Mouse (Mus musculus): ENCODE data around the gene Frmd7.

Gene Frmd7

GRCm38 (mm10) chrX:50942610-50943009 is at the start of gene Frmd7:
TSS of gene Frmd7 (minus strand) at chrX:50942710.
- in situ Hi-C loops (cut with MboI; ENCODE audit: low sequenced_read_pairs), result no loop called here

- in situ Hi-C loops (cut with MboI; ENCODE audit: low sequenced_read_pairs), result no loop called here
Observed at GRCm38 (mm10) chrX:50991324-50991723, 48.8 kb upstream of the Frmd7 start.

- in situ Hi-C loops (cut with MboI; ENCODE audit: low sequenced_read_pairs), result no loop called here
Observed at GRCm38 (mm10) chrX:50989940-50990339, 47.4 kb upstream of the Frmd7 start.

GRCm38 (mm10) chrX:50988581-50988980 is 46.1 kb upstream of the Frmd7 start:
- in situ Hi-C loops (cut with MboI; ENCODE audit: low sequenced_read_pairs), result no loop called here

GRCm38 (mm10) chrX:50978428-50978827 is 35.9 kb upstream of the Frmd7 start:
- in situ Hi-C loops (cut with MboI; ENCODE audit: low sequenced_read_pairs), result no loop called here

- in situ Hi-C loops (cut with MboI; ENCODE audit: low sequenced_read_pairs), result no loop called here
Observed at GRCm38 (mm10) chrX:50972145-50972544, 29.6 kb upstream of the Frmd7 start.

GRCm38 (mm10) chrX:50969907-50970306 is 27.4 kb upstream of the Frmd7 start:
- in situ Hi-C loops (cut with MboI; ENCODE audit: low sequenced_read_pairs), result no loop called here

GRCm38 (mm10) chrX:50968157-50968932 is 25.8 kb upstream of the Frmd7 start:
- in situ Hi-C loops (cut with MboI; ENCODE audit: low sequenced_read_pairs), result no loop called here

GRCm38 (mm10) chrX:50965157-50965556 is 22.6 kb upstream of the Frmd7 start:
- in situ Hi-C loops (cut with MboI; ENCODE audit: low sequenced_read_pairs), result no loop called here

GRCm38 (mm10) chrX:50962955-50963354 is 20.4 kb upstream of the Frmd7 start:
- in situ Hi-C loops (cut with MboI; ENCODE audit: low sequenced_read_pairs), result no loop called here

GRCm38 (mm10) chrX:50948633-50949032 is 6.1 kb upstream of the Frmd7 start:
- in situ Hi-C loops (cut with MboI; ENCODE audit: low sequenced_read_pairs), result no loop called here

GRCm38 (mm10) chrX:50948116-50948515 is 5.6 kb upstream of the Frmd7 start:
- in situ Hi-C loops (cut with MboI; ENCODE audit: low sequenced_read_pairs), result no loop called here

GRCm38 (mm10) chrX:50937117-50937516 is 5.4 kb downstream of the Frmd7 start:
- in situ Hi-C loops (cut with MboI; ENCODE audit: low sequenced_read_pairs), result no loop called here

GRCm38 (mm10) chrX:50930309-50930708 is 12.2 kb downstream of the Frmd7 start:
- in situ Hi-C loops (cut with MboI; ENCODE audit: low sequenced_read_pairs), result no loop called here

- in situ Hi-C loops (cut with MboI; ENCODE audit: low sequenced_read_pairs), result no loop called here
Observed at GRCm38 (mm10) chrX:50926893-50927545, 15.5 kb downstream of the Frmd7 start.

GRCm38 (mm10) chrX:50924629-50925364 is 17.7 kb downstream of the Frmd7 start:
- in situ Hi-C loops (cut with MboI; ENCODE audit: low sequenced_read_pairs), result no loop called here

- in situ Hi-C loops (cut with MboI; ENCODE audit: low sequenced_read_pairs), result no loop called here
Observed at GRCm38 (mm10) chrX:50918754-50919153, 23.8 kb downstream of the Frmd7 start.

GRCm38 (mm10) chrX:50917389-50917788 is 25.1 kb downstream of the Frmd7 start:
- in situ Hi-C loops (cut with MboI; ENCODE audit: low sequenced_read_pairs), result no loop called here

GRCm38 (mm10) chrX:50909915-50910314 is 32.6 kb downstream of the Frmd7 start:
- in situ Hi-C loops (cut with MboI; ENCODE audit: low sequenced_read_pairs), result no loop called here

- in situ Hi-C loops (cut with MboI; ENCODE audit: low sequenced_read_pairs), result no loop called here
Observed at GRCm38 (mm10) chrX:50903497-50903896, 39.0 kb downstream of the Frmd7 start.

GRCm38 (mm10) chrX:50887999-50888398 is 54.5 kb downstream of the Frmd7 start:
- in situ Hi-C loops (cut with MboI; ENCODE audit: low sequenced_read_pairs), result no loop called here
